Mouse (Mus musculus) thymus, postnatal 25 days (tissue): ENCODE data around the gene Fgfr2.
"Not testable (repeated sequence)": the region's sequence is repeated elsewhere in the genome, so short reads cannot be mapped to it uniquely, and the experiment has no call there.

Experiments used
- DNase-seq: peaks from one replicate; pipeline ENCODE4 v3.0.0; 2022

The Fgfr2 gene

DNA sequence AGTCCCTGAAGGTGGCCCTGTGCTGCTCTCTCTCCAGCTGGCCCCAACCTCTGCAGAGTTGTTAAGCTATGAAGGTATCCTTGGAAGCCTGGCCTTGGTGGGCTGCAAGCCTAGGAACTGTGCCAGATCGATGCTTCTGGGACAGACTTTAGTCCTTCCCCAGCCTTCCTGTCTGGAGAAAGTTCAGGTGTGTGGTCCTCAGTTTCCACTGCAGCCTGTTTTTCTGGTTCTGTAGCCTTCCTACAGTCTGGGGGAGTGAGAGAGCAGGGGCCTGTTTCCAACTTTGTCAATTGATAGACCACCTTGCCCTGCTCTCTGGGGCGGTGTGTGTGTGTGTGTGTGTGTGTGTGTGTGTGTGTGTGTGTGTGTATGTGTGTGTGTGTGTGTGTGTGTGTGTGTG, 2431.2 kb downstream of the Fgfr2 start:
- no peak for DNase-seq

DNA sequence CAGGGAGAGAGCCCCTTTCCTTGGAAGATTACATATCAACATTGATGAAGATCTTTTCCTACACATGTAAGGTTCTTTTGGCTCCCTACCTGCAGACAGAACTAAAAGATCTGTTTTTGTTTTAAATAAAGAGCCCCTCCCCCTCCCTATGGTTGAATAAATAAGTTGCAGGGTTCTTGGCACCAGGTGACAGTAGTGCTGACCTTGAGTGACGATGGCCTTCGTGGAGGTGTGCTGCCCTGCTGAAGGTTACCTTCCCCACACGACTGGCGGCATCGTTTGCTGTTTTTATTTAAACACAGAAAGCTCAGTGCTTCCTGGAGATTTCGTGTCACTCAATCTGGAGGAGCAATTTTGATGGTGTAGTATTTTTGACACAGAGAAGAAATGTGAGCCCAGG, 2432.3 kb downstream of the Fgfr2 start:
- DNase-seq = no peak

DNA sequence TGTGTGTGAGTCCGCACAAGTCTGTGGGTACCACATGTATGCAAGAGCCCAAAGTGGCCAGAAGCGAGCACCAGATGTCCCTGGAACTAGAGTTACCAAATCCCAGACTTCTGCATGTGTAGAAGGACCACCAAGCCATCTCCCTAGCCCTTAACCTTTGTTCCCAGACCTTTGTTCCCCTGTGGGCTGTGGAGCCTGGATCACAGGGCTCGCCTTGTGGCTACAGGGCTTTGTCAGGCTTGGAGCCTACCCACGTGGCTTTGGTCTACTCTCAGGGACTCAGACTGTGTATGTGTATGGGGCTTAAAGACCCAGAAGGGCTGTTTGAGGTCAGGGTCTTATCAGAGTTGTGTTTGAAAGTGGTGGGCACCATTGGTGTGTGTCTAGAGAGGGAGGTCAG, 2434.5 kb downstream of the Fgfr2 start:
- no peak for DNase-seq

DNA sequence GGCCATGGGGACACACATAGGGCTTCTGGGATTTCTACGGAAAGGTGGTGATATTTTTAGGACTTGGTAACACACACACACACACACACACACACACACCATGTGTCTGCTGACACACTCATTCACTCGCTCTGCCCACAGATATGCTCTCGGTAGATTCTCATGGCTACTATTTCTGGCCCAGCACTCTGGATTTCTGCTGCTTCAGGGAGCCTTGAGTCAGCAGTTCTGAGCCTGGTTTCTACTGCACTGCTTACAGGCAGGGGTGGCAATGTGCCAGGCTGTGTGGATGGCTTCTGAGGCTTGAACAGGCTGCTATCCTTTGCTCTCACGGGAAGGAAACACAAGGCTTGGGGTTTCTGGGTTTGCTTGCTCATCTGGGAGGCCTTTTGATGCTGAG, 2441.4 kb downstream of the Fgfr2 start:
- DNase-seq = no peak

DNA sequence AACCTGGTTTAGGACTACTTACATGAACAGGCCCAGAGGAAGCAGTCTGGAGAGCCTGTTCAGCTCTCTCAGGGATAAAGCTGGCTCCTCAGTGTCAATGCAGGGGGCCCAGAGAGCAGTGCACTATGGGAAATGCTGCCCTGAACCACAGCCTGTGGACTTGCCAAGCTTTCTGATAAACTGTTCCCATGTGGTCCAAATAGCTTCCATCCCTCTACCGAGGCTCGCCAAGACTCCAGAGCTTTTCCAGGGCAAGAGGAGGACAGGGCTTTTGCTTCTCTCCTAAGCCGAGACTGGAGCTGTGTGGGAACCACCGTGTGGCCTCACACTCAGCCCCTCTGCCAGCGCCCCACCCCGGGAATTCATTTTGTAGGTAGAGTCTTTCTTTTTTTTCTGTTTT, 2444.7 kb downstream of the Fgfr2 start:
- DNase-seq = no peak

DNA sequence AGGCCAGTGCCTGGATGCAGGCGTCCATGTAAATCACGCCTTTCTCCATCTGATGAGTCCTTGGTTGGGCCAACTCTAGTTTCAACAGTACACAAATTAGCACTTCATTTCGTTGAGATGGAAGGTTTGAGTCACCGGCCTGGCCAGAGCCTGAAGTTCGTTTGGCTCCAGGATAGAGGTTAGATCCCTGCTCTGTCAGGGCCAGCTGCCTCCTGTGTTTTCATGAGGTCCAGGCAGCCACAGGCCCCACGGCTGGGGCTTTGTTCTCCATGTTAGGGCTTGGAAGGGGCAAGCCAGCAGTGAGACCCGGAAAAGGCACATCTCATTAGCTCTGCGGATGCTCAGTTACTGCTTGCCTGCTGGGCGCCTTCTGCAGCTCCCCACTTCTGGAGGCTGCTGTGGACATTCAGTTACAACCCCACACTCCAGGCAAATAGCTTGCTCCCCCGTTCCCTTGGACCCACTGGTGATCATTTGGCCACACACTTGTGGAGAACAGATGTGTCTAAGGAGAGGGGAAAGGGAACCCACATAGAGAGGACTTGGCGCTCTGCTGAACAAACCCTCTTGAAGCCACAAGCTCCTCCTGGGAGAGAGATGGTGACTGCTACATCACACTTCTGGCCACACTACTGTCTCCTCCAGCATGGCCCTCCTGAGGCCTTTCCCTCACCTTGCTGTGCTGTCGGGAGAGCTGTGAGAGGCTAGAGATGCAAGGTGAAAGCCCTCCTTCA, 2445.4 kb downstream of the Fgfr2 start:
- no peak for DNase-seq

DNA sequence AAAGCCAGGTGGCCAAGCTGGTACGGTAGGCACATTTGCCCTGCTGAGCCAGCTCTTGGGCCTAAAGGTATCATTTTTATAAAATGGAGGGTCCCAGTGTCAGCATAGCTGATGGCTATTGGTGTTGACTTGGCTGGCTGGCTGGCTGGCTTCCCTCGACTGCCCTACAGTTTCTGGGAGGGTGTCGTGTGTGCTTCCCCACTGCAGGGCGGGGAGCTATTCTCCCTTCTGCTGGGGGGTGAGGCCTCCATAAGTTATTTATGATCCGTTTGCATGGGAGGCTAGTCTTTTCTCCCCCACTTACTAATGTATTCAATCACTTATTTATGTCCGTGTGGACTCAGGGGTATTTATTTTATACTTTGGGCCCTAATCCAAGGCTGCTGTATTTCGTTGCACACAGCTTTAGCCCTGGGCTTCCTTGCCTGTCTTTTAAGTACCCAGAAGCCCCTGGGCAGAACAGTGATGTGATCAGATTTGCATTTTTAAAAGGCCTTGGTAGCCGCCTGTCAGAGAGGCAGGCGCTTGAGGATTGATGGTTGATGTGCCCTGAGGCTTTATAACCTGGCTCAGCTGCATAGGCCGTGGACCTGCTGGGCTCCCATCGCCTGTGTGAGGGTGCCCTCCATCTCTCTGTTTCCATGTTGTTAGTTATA, 2446.1 kb downstream of the Fgfr2 start:
- DNase-seq = no peak

DNA sequence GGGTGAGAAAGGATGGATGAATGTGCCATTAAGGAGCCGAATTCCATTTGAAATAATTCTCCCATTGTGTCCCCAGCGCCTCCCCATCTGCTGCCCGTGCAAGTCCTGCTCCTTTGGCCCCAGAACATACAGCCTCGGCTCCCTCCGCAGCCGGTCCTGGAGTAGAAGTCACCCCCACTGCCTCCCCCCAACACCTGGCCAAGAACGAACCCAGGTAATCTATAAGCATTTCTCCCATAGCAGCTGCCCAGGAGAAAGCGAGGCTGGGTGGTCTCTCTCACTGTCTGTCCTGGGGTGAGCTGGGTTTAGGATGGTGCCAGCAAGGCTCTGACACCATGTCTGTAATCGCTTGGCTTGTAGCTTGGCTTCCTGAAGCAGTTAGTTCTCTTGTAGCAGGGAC, 2448.6 kb downstream of the Fgfr2 start:
- DNase-seq = no peak

DNA sequence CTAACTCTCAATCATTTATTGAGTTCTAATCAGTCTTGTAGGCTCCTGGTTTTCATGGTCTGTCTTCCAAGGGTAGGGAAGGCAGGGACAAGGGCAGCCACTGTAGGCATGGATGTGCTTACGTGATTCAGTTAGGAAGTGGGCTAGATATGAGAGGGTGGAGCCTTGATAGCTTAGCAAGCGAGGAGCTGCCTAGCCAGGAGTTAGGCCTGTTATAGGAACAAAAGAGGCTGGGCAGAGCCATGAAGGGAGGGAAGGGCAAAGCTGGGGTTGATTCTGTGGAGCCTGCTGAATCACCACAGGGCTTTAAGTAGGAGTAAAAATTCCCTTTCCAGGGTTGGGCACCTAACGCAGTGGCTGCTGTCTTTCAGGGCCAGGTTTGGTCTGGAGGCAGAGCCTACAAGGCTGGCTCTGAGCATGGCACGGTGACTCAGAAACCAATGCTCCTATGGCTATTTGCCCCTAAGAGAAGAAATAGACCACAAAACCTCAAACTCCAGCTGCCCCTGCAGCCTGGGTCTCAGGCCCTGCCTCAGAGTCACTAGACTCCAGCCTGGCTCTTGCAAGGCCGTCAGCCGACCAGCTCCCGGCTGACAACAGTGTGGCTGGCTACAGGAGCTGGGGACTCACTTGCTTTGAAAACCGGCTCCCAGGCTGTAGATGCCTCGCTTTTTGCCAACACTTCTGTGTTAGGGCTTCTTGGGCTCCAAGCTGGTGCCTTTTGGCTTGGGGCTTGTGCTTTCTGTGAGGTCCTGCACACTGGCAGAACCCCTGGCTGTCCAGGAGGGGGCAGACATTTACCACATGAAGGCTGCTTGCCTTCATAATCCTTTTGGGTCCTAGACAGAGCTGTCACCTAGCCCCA, 2449.7 kb downstream of the Fgfr2 start:
- peak; percentile 51 for DNase-seq

DNA sequence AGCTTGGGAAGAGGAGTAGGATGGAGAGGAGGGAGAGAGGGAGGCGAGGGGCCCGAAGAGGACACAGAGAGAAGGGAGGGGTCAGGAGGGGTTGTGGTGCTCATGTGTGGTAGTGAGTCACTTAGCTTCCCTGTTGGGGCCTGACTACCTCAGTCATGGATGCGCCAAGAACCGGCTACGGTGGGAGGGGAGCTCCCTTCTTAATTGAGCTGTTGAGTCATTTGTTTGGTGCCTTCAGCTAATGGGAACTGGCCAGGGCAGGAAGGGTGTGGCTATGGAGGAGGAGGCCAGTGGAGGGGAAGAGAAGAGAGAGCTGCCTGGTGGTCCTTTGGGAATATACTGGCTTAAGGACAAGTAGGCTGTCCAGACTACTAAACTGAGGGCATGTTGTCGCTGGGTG, 2451.8 kb downstream of the Fgfr2 start:
- DNase-seq = no peak

DNA sequence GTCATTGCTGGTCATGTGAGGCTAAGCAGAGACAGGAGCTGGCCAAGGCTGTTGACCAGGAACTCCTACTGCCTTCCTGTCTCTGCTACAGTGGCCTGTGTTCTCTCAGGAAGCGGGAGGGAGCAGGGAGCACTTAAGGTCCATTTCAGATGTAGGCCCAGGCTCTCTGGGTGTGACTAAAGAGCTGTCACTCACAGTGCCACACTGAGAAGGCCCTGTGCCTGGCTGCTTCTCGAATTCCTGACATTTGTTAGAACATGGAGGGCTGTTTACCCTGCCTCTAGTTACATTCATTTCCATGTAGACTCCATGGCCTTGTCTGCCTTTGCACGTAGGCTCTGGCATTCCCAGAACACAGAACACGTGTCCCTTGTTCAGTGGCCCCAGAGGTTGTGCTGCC, 2452.8 kb downstream of the Fgfr2 start:
- DNase-seq = no peak

DNA sequence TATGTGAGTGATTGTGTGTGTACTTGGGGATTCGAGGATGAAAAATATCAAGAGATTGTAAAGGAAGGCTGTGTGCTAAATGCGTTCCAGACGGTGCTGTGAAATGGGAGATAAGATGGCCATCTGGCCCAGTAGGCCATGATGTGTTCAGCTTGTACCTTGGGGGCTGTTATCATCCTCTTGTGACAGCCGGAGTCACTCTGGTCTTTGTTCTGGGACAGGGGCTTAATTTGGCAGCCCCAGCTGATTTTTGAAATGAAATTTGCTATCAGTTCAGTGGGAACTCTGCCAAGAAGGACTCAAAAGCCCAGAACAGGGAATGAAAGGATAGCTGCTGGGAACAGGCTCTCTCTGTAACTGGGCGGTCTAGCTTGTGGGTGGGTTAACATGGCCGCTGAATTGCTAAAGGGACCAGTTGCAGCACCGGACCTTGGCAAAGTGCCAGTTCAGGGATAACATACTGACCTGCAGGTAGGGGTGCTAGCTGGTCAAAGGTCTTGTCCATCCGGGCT, 2453.7 kb downstream of the Fgfr2 start:
- DNase-seq = no peak

DNA sequence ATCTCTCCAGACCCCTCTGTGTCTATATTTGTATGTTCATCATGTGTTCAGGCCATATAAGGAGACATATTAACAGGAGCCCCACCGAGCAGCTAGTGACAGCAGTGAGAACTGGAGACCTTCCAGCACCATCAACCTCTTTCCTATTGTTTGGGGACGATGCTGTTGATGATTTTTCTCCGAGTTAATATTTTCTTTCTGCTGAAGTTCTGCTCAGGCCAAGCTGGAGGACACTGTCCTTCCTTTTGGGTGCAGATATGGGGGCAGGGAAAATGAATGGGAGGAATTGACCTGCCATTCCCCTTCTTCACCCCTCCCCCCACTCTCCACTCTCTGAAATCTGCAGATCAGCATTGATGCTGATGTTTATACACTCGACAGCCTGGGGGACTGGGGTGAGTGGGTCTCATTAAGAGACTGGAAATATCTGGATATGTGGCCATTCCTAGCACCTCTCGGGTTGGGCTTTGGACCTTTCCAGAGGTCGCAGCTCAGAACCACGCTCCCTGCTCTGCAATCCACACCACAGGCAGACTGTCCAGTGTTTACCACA, 2454.3 kb downstream of the Fgfr2 start:
- DNase-seq = no peak

DNA sequence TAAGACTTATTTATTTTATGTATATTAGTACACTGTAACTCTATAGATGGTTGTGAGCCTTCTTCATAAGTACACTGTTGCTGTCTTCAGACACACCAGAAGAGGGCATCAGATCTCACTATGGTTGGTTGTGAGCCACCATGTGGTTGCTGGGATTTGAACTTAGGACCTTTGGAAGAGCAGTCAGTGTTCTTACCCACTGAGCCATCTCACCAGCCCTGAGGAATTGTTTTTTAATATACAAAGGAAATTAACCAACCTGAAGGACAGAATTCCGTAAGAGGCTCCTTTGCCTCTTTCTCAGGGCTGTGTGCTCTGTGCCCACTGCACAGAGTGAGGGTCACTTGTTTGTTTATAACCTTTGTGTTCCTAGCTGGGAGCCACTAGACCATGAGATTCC, 2455.1 kb downstream of the Fgfr2 start:
- not testable (repeated sequence) for DNase-seq

DNA sequence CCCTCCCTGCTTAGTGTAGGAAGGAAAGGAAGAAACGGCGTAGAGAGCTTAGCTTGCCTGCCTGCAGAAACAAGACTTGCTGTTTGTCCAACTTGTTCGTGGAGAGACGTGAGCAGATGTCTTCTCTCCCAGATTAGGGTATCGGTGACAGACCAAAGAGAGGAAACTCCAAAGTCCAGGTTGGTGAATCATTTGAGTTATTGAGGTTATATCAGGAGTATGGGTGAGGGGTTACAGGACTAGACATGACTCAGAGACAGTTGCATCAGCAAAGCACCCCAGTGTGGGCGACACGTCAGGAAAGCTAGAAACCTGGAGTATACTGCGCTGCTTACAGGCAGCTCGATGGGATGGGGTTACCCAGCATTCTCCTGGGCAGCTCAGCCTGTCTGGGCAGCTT, 2457.8 kb downstream of the Fgfr2 start:
- no peak for DNase-seq

DNA sequence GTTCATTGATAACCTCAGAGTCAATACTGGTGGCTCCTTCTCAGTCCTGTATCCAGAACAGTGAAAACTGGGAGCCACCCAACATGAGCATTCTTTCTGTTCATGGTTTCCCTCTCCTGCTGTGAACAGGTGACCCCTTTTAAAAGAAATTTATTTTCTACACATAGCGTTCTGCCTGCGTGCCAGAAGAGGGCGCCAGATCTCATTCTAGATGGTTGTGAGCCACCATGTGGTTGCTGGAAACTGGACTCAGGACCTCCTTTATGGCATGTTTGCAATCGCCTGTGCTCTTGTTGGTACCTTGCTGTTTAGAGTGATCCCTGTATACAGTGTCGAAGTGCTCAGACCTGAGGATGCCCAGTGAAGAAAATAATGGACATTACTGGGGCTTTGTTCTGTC, 2458.5 kb downstream of the Fgfr2 start:
- DNase-seq = no peak

DNA sequence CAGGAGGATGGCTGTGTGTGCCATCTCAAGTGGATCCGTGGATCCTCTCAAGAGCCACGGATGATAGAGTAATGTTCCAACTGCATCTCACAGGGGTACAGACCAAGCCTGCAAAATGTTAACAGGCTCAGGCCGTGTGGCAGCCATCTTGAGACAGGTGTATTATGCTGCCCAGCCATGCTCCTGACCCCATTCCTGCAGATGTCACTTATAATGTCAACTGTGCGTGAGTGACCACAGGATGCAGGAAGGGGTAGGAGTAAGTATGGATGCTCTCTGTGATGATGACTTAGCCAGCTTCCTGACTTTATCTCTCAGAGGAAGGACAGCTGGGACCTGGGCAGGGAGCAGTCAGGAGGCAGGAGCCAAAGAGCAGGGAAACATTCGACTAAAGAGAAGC, 2459.1 kb downstream of the Fgfr2 start:
- DNase-seq = no peak

DNA sequence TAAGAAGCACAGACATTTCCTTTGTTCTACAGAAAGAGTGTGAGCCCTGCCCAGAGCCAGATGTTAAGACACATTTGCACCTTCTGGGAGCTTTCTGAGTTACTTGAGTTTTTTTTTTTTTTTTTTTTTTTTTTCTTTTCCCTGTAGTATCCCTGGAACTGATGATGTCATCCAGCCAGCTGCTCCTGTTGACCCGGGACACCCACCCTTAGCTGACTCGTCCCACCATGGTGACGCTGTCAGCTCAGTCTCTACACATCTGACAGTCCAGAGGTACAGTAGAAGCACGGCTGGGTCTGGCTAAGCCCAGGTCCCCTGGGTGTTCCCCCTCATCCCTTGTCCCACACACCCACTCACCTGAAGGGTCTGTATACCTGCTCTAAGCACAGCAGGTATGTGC, 2460.3 kb downstream of the Fgfr2 start:
- no peak for DNase-seq

DNA sequence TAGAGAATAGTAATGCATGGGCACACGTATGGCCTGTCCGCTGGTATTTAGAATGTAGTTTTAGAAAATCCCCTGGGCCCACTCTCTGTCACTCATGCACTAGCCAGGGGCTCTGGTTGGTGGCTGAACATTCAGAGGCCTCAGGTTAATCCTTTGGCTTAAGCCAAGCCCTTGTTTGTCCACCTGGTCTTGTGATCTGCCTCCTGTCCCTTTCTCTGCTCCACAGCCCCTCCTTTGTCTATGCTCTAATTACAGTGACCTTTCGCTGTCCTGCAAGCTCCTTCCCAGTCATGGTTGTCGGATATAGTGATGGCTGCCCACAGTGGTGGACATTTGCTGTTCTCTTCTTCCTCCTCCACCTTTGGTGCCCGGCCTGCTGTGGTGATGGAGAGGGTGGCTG, 2460.9 kb downstream of the Fgfr2 start:
- DNase-seq = no peak

DNA sequence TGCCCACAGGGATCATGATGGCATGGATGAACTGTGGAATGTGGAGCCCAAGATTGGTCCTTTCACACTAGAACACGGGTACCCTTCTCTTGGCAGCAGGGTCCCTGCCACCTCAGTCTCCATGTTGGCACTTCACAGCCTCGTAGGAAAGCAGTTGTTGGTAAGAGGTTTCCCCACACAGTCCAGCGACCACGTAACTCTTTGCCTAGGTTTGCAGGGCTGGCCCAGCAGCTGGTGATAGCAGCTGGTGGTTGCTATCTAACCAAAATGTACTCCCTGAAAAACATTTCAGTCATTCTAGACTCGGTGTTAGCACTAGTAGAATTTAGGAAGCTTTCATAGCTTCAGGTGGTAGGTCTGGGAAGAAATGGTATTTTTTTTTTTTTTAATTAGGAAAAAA, 2464.0 kb downstream of the Fgfr2 start:
- no peak for DNase-seq

DNA sequence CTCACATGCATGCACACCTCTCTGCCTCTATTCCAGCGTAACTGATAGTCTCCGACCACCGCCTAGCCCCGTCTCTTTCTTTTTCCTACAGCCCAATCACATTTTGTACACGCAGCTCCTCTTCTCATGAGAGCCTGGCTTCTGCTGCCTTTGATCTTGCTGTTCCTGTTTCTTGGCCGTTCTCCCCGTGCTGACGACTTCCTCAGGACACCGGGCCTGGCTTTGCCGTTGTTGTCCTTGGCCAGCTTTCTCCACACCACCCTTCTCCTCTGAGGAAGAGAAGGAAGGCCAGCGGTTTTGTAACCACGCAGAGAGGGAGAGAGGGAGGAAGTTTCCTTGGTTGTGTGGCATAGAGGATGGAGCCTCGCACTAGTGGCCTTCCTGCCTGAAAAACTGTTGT, 2465.4 kb downstream of the Fgfr2 start:
- DNase-seq = peak; percentile 10

DNA sequence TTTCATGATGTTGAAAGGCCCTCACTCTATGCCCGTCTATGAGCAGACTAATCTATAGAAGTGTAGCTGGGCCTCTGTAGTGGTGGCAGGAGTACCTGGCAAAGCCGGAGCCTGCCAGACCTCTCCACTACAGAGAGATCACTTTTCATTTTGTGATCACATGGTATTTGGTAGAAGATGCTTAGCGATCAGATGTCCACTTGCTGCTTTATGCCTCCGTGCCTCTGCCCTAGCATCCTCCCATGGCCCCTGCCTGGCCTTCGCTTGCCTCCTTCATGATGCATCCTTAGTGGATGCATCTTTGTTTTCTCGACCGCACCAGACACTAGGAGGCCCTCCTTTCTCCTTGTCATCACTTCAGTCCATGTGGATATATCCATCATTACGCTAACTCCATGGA, 2466.2 kb downstream of the Fgfr2 start:
- DNase-seq = no peak

DNA sequence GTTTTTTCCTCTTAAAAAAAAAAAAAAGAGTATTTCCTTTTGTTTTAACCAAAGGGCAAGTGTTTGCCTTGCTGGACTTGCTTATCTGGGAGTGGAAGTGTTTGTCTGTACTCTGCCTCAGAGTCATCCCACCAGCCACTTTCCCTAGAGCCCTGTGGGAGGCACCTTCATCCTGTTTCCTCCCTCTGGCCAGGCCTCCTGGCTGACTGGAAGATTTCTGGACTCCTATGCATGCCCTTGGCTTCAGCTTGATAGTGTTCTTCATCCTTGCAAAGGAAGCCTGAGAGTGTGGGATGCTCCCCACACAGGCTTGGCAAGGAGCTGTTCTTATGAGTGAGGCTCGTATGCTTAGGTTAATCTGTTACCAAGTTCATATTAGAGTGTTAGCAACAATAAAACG, 2468.6 kb downstream of the Fgfr2 start:
- DNase-seq = no peak
